Mouse (Mus musculus) limb, embryonic 12.5 days (tissue): Measurements from ENCODE around the gene Olfr71. TPM values are rescaled to one million over a fixed set of nuclear protein-coding genes. Genes with fewer than 3 reads are reported as not detected.

Experiments
- ATAC-seq: fragments of 200-750 bp; cut with Nextera tagmentation; 2 replicates; pipeline ENCODE4 v1.8.0; 2017; ENCODE audit warnings: low read depth, moderate TSS enrichment; ENCODE audit not compliant: insufficient number of reproducible peaks, insufficient read depth, low FRiP score, low TSS enrichment
- H3K27ac ChIP-seq: fragments of 300-500 bp; sonication (generic); 2 replicates; pipeline ENCODE4 v1.5.1; 2016; ENCODE audit warnings: mild to moderate bottlenecking, moderate library complexity
- H3K27me3 ChIP-seq: fragments of 300-500 bp; sonication (generic); 2 replicates; pipeline ENCODE4 v1.6.1; 2016; ENCODE audit warnings: mild to moderate bottlenecking, moderate library complexity
- H3K36me3 ChIP-seq: fragments of 300-500 bp; sonication (generic); 2 replicates; pipeline ENCODE4 v1.6.1; 2016; ENCODE audit warnings: mild to moderate bottlenecking, moderate library complexity
- H3K4me1 ChIP-seq: fragments of 300-500 bp; sonication (generic); replicated peaks from 2 replicates; pipeline ENCODE4 v1.6.1; 2016
- H3K4me2 ChIP-seq: fragments of 300-500 bp; sonication (generic); 2 replicates; pipeline ENCODE4 v1.6.1; 2016; ENCODE audit warnings: mild to moderate bottlenecking, moderate library complexity
- H3K4me3 ChIP-seq: fragments of 300-500 bp; sonication (generic); replicated peaks from 2 replicates; pipeline ENCODE4 v1.5.1; 2016; ENCODE audit warnings: mild to moderate bottlenecking
- H3K9ac ChIP-seq: fragments of 300-500 bp; sonication (generic); replicated peaks from 2 replicates; pipeline ENCODE4 v1.6.1; 2016; ENCODE audit warnings: mild to moderate bottlenecking, moderate library complexity
- H3K9me3 ChIP-seq: fragments of 300-500 bp; sonication (generic); 2 replicates; pipeline ENCODE4 v1.6.1; 2016; ENCODE audit warnings: mild to moderate bottlenecking, moderate library complexity
- WGBS: fragments of 180-500 bp; shearing (Covaris S2); methylation state at CpG from one replicate; pipeline ENCODE4 v1.1.7; 2016; 5-methylcytosine and 5-hydroxymethylcytosine counted together
- polyA plus RNA-seq: library from polyadenylated mRNA; unstranded; fragments of >200 nt; fragmentation: Nextera tagmentation; extraction: Ambion mirVana; gene quantifications from 2 replicates; pipeline ENCODE4 v1.2.1, GENCODE M21; 2016

Olfr71 gene
- polyA plus RNA-seq, 1 experiment from 2014 or later, result not detected

- H3K9me3 ChIP-seq, result no peaks in the 10 kb centered on the region
- H3K36me3 ChIP-seq, result peaks cover 70% of the 10 kb centered on the region
- no peaks in the 10 kb centered on the region for H3K27me3 ChIP-seq
- no peak overlapping the region for H3K4me3 ChIP-seq
- no peak overlapping the region for H3K9ac ChIP-seq
- ATAC-seq, result no peak
- no peak overlapping the region for H3K4me2 ChIP-seq
- 83% methylated on average over 7 of the region's 7 CpGs for WGBS
- H3K4me1 ChIP-seq, result no peaks in the 10 kb centered on the region
- H3K27ac ChIP-seq, result no peak overlapping the region
Observed at GRCm38 (mm10) chr4:43679416-43680043, 30.5 kb downstream of the Olfr71 start.

GRCm38 (mm10) chr4:43678541-43678940, 31.5 kb downstream of the Olfr71 start:
- WGBS, result 88% methylated on average over 6 of the region's 6 CpGs
- Histone ChIP-seq H3K9me3 (no peaks in the 10 kb centered on the region), H3K27ac (no peak overlapping the region), H3K4me3 (no peak overlapping the region), H3K4me2 (no peak overlapping the region), H3K4me1 (no peaks in the 10 kb centered on the region; the same call in 1 of the 2 replicates), H3K9ac (no peak overlapping the region), H3K36me3 (peaks cover 77% of the 10 kb centered on the region), H3K27me3 (no peaks in the 10 kb centered on the region)
- no peak for ATAC-seq

- H3K4me2 ChIP-seq, result no peak overlapping the region
- no peak overlapping the region for H3K27ac ChIP-seq
- 80% methylated on average over 4 of the region's 4 CpGs for WGBS
- ATAC-seq, result no peak
- no peak overlapping the region for H3K4me3 ChIP-seq
- H3K4me1 ChIP-seq, result peaks cover 11% of the 10 kb centered on the region
- no peaks in the 10 kb centered on the region for H3K27me3 ChIP-seq
- peaks cover 52% of the 10 kb centered on the region for H3K36me3 ChIP-seq
- no peaks in the 10 kb centered on the region for H3K9me3 ChIP-seq
- H3K9ac ChIP-seq, result no peak overlapping the region
Observed at GRCm38 (mm10) chr4:43675608-43676007, 34.4 kb downstream of the Olfr71 start.

- no peaks in the 10 kb centered on the region for H3K9me3 ChIP-seq
- H3K4me3 ChIP-seq, result no peak overlapping the region
- H3K27ac ChIP-seq, result no peak overlapping the region
- H3K4me2 ChIP-seq, result no peak overlapping the region
- ATAC-seq, result no peak
- H3K9ac ChIP-seq, result no peak overlapping the region
- H3K27me3 ChIP-seq, result no peaks in the 10 kb centered on the region
- peaks cover 17% of the 10 kb centered on the region for H3K4me1 ChIP-seq
- 76% methylated on average over 5 of the region's 5 CpGs for WGBS
- H3K36me3 ChIP-seq, result peaks cover 50% of the 10 kb centered on the region
Observed at GRCm38 (mm10) chr4:43674974-43675373, 35.1 kb downstream of the Olfr71 start.

GRCm38 (mm10) chr4:43673703-43674102, 36.4 kb downstream of the Olfr71 start:
- ATAC-seq, result no peak
- Histone ChIP-seq H3K4me3 (no peak overlapping the region), H3K4me2 (no peak overlapping the region), H3K27me3 (no peaks in the 10 kb centered on the region), H3K36me3 (peaks cover 48% of the 10 kb centered on the region), H3K9ac (no peak overlapping the region), H3K27ac (no peak overlapping the region), H3K9me3 (no peaks in the 10 kb centered on the region), H3K4me1 (peaks cover 21% of the 10 kb centered on the region)
- WGBS, result 78% methylated on average over 8 of the region's 8 CpGs

- Histone ChIP-seq H3K4me3 (no peak overlapping the region), H3K9me3 (no peaks in the 10 kb centered on the region), H3K27ac (no peak overlapping the region), H3K36me3 (peaks cover 32% of the 10 kb centered on the region), H3K9ac (no peak overlapping the region), H3K4me1 (peaks cover 23% of the 10 kb centered on the region), H3K27me3 (no peaks in the 10 kb centered on the region), H3K4me2 (no peak overlapping the region)
- 8% methylated on average over 2 of the region's 2 CpGs for WGBS
- no peak for ATAC-seq
Observed at GRCm38 (mm10) chr4:43672070-43672469, 38.0 kb downstream of the Olfr71 start.

- peak; percentile 67 for ATAC-seq
- Histone ChIP-seq H3K4me2 (peak overlapping the region; percentile 74), H3K4me1 (peaks cover 23% of the 10 kb centered on the region), H3K4me3 (peak overlapping the region; percentile 75), H3K36me3 (peaks cover 8% of the 10 kb centered on the region; the same call in 1 of the 2 replicates), H3K27ac (peak overlapping the region; percentile 73), H3K9me3 (no peaks in the 10 kb centered on the region), H3K9ac (peak overlapping the region; percentile 87), H3K27me3 (peaks cover 24% of the 10 kb centered on the region)
- 2% methylated on average over 18 of the region's 25 CpGs for WGBS
Observed at GRCm38 (mm10) chr4:43669428-43669794, 40.6 kb downstream of the Olfr71 start.

- Histone ChIP-seq H3K9me3 (no peaks in the 10 kb centered on the region), H3K9ac (peak within 1 kb of the TSS; percentile 87), H3K4me1 (peaks cover 23% of the 10 kb centered on the region), H3K4me3 (peak within 1 kb of the TSS; percentile 75), H3K27ac (peak within 1 kb of the TSS; percentile 73), H3K27me3 (peaks cover 24% of the 10 kb centered on the region), H3K4me2 (peak within 1 kb of the TSS; percentile 74), H3K36me3 (peaks cover 3% of the 10 kb centered on the region; the same call in 1 of the 2 replicates)
- peak; percentile 90 for ATAC-seq
- 4% methylated on average over 31 of the region's 41 CpGs for WGBS
Observed at GRCm38 (mm10) chr4:43668782-43669427, 41.1 kb downstream of the Olfr71 start, which contains the start of the genes Tmem8b and Fam221b. Tmem8b (plus strand) TSS chr4:43668971. Fam221b (minus strand) TSS chr4:43669145.

GRCm38 (mm10) chr4:43666412-43666811, 43.6 kb downstream of the Olfr71 start:
- Histone ChIP-seq H3K4me3 (no peak overlapping the region), H3K36me3 (no peaks in the 10 kb centered on the region), H3K4me1 (peaks cover 17% of the 10 kb centered on the region), H3K4me2 (no peak overlapping the region), H3K9me3 (no peaks in the 10 kb centered on the region), H3K27ac (no peak overlapping the region), H3K9ac (no peak overlapping the region), H3K27me3 (peaks cover 45% of the 10 kb centered on the region)
- 25% methylated on average over 4 of the region's 4 CpGs for WGBS
- no peak for ATAC-seq

GRCm38 (mm10) chr4:43657146-43657545, 52.9 kb downstream of the Olfr71 start:
- H3K4me3 ChIP-seq, result peak overlapping the region; percentile 81
- peak overlapping the region; percentile 81 for H3K4me2 ChIP-seq
- H3K9ac ChIP-seq, result no peak overlapping the region
- ATAC-seq, result no peak
- H3K9me3 ChIP-seq, result no peaks in the 10 kb centered on the region
- no peaks in the 10 kb centered on the region for H3K36me3 ChIP-seq
- no peak overlapping the region for H3K27ac ChIP-seq
- peaks cover 29% of the 10 kb centered on the region for H3K27me3 ChIP-seq
- WGBS, result 55% methylated on average over 4 of the region's 4 CpGs
- H3K4me1 ChIP-seq, result peaks cover 20% of the 10 kb centered on the region; the same call in 1 of the 2 replicates

GRCm38 (mm10) chr4:43656339-43657109, 53.5 kb downstream of the Olfr71 start, which contains the start of gene Hint2:
Hint2 (minus strand) TSS chr4:43656466.
- peak within 1 kb of the TSS; percentile 87 for H3K27ac ChIP-seq
- WGBS, result 1% methylated on average over 34 of the region's 34 CpGs
- peak within 1 kb of the TSS; percentile 86 for H3K9ac ChIP-seq

More at GRCm38 (mm10) chr4:43656339-43657109, 53.5 kb downstream of the Olfr71 start, which contains the start of gene Hint2:
- Histone ChIP-seq H3K4me2 (peak within 1 kb of the TSS; percentile 81), H3K27me3 (peaks cover 22% of the 10 kb centered on the region), H3K9me3 (no peaks in the 10 kb centered on the region), H3K4me3 (peak within 1 kb of the TSS; percentile 81), H3K4me1 (peaks cover 20% of the 10 kb centered on the region; the same call in 1 of the 2 replicates), H3K36me3 (peaks cover 2% of the 10 kb centered on the region; the same call in 1 of the 2 replicates)
- ATAC-seq, result peak; percentile 98
